Mouse (Mus musculus): ENCODE results near the gene Gm17482. TPM values are rescaled to one million over a fixed set of nuclear protein-coding genes. Genes with fewer than 3 reads are reported as not detected.

Gene Gm17482
- polyA plus RNA-seq, 1 experiment: not detected

DNA sequence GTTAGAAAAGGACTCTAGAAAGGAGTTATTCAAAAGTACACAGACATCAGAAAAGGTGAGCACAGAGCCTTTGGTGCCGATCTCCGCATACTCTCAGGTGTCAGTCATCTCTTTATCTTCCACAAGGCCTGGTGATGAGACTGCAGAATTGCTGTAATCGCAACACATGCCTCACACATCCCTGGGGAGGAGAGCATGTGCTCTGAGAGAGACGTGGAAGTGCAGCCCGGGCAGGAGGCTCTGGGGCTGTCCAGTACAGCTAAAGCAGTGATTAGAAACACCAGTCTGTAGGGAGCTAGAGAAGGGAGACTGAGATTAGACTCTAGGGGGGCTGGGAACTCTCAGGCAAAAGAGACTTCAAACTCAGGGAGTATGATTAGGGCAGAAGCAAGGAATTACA, 63.4 kb downstream of the Gm17482 start:
- no peak overlapping the region for H3K27ac ChIP-seq (ENCODE audit: insufficient read depth, low read length)
- no peak for DNase-seq (ENCODE audit: low read depth in 1 of 2, low spot score in 2 of 2)

DNA sequence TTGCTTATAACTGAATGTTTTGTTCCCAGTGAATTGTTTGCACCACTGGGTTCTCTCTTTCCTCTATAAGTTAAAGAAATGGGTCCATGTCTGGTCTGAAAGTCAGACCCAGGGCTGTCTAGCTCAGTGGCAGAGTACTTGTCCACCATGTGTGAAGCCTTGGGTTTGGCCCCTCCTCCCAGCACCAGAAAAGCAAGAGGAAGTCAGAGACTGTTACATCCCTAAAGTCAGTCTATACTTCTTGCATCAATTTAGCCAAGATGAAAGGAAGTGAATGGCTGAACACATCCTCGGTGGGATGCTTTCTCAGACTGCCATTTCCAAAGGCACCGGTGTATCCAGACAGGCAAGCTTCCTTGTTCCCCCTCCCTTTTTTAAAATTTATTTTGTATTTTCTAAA, 63.9 kb downstream of the Gm17482 start:
- 56% methylated on average over 2 of the region's 2 CpGs for WGBS
- no peak for DNase-seq (ENCODE audit: low read depth in 1 of 2, low spot score in 2 of 2)
- Histone ChIP-seq H3K4me3 (ENCODE audit: extremely low read depth, insufficient read depth, insufficient read length) (no peak overlapping the region), H3K27ac (ENCODE audit: insufficient read depth, low read length) (no peak overlapping the region), H3K36me3 (ENCODE audit: control insufficient read depth, insufficient read depth, low read length) (no peaks in the 10 kb centered on the region), H3K4me1 (ENCODE audit: control insufficient read depth, insufficient read depth, insufficient read length) (no peaks in the 10 kb centered on the region), H3K27me3 (ENCODE audit: control insufficient read depth, insufficient read depth, low read length) (no peaks in the 10 kb centered on the region)
- TF ChIP-seq POLR2A (IDR thresholded peaks at IDR 0.05; ENCODE audit: low read depth, low read length) (no peak), CTCF (IDR thresholded peaks at IDR 0.05; ENCODE audit: extremely low read depth, insufficient read depth, insufficient read length, insufficient replicate concordance) (no peak)

More for the DNA sequence above, 63.4 kb downstream of the Gm17482 start:
- no peaks in the 10 kb centered on the region for H3K27me3 ChIP-seq (ENCODE audit: control insufficient read depth, insufficient read depth, low read length)
- WGBS: 85% methylated on average over 5 of the region's 5 CpGs
- TF ChIP-seq POLR2A (IDR thresholded peaks at IDR 0.05; ENCODE audit: low read depth, low read length): no peak
- TF ChIP-seq CTCF (IDR thresholded peaks at IDR 0.05; ENCODE audit: extremely low read depth, insufficient read depth, insufficient read length, insufficient replicate concordance): no peak
- no peaks in the 10 kb centered on the region for H3K36me3 ChIP-seq (ENCODE audit: control insufficient read depth, insufficient read depth, low read length)
- H3K4me3 ChIP-seq (ENCODE audit: extremely low read depth, insufficient read depth, insufficient read length): no peak overlapping the region
- no peaks in the 10 kb centered on the region for H3K4me1 ChIP-seq (ENCODE audit: control insufficient read depth, insufficient read depth, insufficient read length)

DNA sequence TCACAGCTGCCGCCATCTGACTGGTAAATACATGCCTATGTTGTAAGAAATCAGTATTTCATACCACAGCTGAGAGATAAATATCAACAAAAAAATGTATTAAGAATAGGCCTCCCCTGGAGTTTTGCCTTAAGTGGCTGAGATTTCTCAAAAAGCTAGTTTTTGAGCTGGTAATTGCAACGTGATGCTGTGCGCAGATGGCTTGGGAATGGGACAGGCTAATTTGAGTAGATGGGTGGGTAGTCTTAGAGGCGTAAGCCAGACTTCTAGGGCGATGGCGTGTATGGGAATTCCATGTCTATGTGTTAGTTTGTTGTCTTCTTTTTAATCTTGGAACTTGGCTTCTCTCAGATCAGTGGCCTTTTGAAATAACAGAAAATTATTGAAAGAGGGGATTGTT, 64.7 kb downstream of the Gm17482 start:
- no peak overlapping the region for H3K27ac ChIP-seq (ENCODE audit: insufficient read depth, low read length)
- no peaks in the 10 kb centered on the region for H3K4me1 ChIP-seq (ENCODE audit: control insufficient read depth, insufficient read depth, insufficient read length)
- no peak overlapping the region for H3K4me3 ChIP-seq (ENCODE audit: extremely low read depth, insufficient read depth, insufficient read length)
- WGBS: 97% methylated on average over 6 of the region's 6 CpGs
- H3K27me3 ChIP-seq (ENCODE audit: control insufficient read depth, insufficient read depth, low read length): no peaks in the 10 kb centered on the region
- no peaks in the 10 kb centered on the region for H3K36me3 ChIP-seq (ENCODE audit: control insufficient read depth, insufficient read depth, low read length)
- no peak for TF ChIP-seq POLR2A (IDR thresholded peaks at IDR 0.05; ENCODE audit: low read depth, low read length)
- no peak for TF ChIP-seq CTCF (IDR thresholded peaks at IDR 0.05; ENCODE audit: extremely low read depth, insufficient read depth, insufficient read length, insufficient replicate concordance)
- no peak for DNase-seq (ENCODE audit: low read depth in 1 of 2, low spot score in 2 of 2)

- 89% methylated on average over 6 of the region's 6 CpGs for WGBS
- Histone ChIP-seq H3K27me3 (ENCODE audit: control insufficient read depth, insufficient read depth, low read length) (no peaks in the 10 kb centered on the region), H3K27ac (ENCODE audit: insufficient read depth, low read length) (no peak overlapping the region), H3K36me3 (ENCODE audit: control insufficient read depth, insufficient read depth, low read length) (no peaks in the 10 kb centered on the region), H3K4me1 (ENCODE audit: control insufficient read depth, insufficient read depth, insufficient read length) (no peaks in the 10 kb centered on the region), H3K4me3 (ENCODE audit: extremely low read depth, insufficient read depth, insufficient read length) (no peak overlapping the region)
- TF ChIP-seq CTCF (IDR thresholded peaks at IDR 0.05; ENCODE audit: extremely low read depth, insufficient read depth, insufficient read length, insufficient replicate concordance): no peak
- no peak for TF ChIP-seq POLR2A (IDR thresholded peaks at IDR 0.05; ENCODE audit: low read depth, low read length)
- DNase-seq (ENCODE audit: low read depth in 1 of 2, low spot score in 2 of 2): no peak
Measured at GRCm38 (mm10) chr6:115292621-115293020, 65.5 kb downstream of the Gm17482 start.

GRCm38 (mm10) chr6:115293877-115294276, 66.7 kb downstream of the Gm17482 start:
- Histone ChIP-seq H3K27me3 (ENCODE audit: control insufficient read depth, insufficient read depth, low read length) (no peaks in the 10 kb centered on the region), H3K4me3 (ENCODE audit: extremely low read depth, insufficient read depth, insufficient read length) (no peak overlapping the region), H3K36me3 (ENCODE audit: control insufficient read depth, insufficient read depth, low read length) (no peaks in the 10 kb centered on the region), H3K27ac (ENCODE audit: insufficient read depth, low read length) (no peak overlapping the region), H3K4me1 (ENCODE audit: control insufficient read depth, insufficient read depth, insufficient read length) (no peaks in the 10 kb centered on the region)
- TF ChIP-seq POLR2A (IDR thresholded peaks at IDR 0.05; ENCODE audit: low read depth, low read length): no peak
- no peak for TF ChIP-seq CTCF (IDR thresholded peaks at IDR 0.05; ENCODE audit: extremely low read depth, insufficient read depth, insufficient read length, insufficient replicate concordance)
- DNase-seq (ENCODE audit: low read depth in 1 of 2, low spot score in 2 of 2): no peak
- WGBS: 94% methylated on average over 2 of the region's 2 CpGs

- 44% methylated on average over 2 of the region's 2 CpGs for WGBS
- Histone ChIP-seq H3K36me3 (ENCODE audit: control insufficient read depth, insufficient read depth, low read length) (no peaks in the 10 kb centered on the region), H3K4me3 (ENCODE audit: extremely low read depth, insufficient read depth, insufficient read length) (no peak overlapping the region), H3K27me3 (ENCODE audit: control insufficient read depth, insufficient read depth, low read length) (no peaks in the 10 kb centered on the region), H3K27ac (ENCODE audit: insufficient read depth, low read length) (no peak overlapping the region), H3K4me1 (ENCODE audit: control insufficient read depth, insufficient read depth, insufficient read length) (no peaks in the 10 kb centered on the region; the same call in 1 of the 2 replicates)
- no peak for TF ChIP-seq POLR2A (IDR thresholded peaks at IDR 0.05; ENCODE audit: low read depth, low read length)
- TF ChIP-seq CTCF (IDR thresholded peaks at IDR 0.05; ENCODE audit: extremely low read depth, insufficient read depth, insufficient read length, insufficient replicate concordance): no peak
- DNase-seq (ENCODE audit: low read depth in 1 of 2, low spot score in 2 of 2): no peak
Measured at GRCm38 (mm10) chr6:115307134-115307533, 80.0 kb downstream of the Gm17482 start.

Other genes starting within 250 kb of the Gm17482 start
- 24.3 and 28.5 TPM in 2 replicates for gene Tamm41, start 189.5 kb upstream of the Gm17482 start, polyA plus RNA-seq (2012; rRNA removed)
- 0.34 and 0.44 TPM in 2 replicates for gene Syn2, start 92.4 kb upstream of the Gm17482 start, polyA plus RNA-seq (2012; rRNA removed)
- gene Timp4, start 24.9 kb downstream of the Gm17482 start, polyA plus RNA-seq (2012; rRNA removed): 0.22 and 0.39 TPM in 2 replicates
- 4.3 and 5.1 TPM in 2 replicates for gene Pparg, start 133.6 kb downstream of the Gm17482 start, polyA plus RNA-seq (2012; rRNA removed)

Measured in spleen, adult 2 months (tissue).